Mouse (Mus musculus) cerebellum, adult 8-10 months (tissue): ENCODE measurements around the gene Uqcc1.
"Not testable (repeated sequence)": the region's sequence is repeated elsewhere in the genome, so short reads cannot be mapped to it uniquely, and the experiment has no call there.

Source experiments
- DNase-seq: peaks from one replicate; pipeline ENCODE4 v3.0.0; 2022

Gene Uqcc1

GRCm38 (mm10) chr2:155928711-155929345 lies 1.3 kb downstream of the Uqcc1 start:
- no peak for DNase-seq

- DNase-seq = not testable (repeated sequence)
Measured at GRCm38 (mm10) chr2:155925213-155925612, 4.9 kb downstream of the Uqcc1 start.

GRCm38 (mm10) chr2:155923143-155923542 lies 7.0 kb downstream of the Uqcc1 start:
- DNase-seq = no peak

- DNase-seq = no peak
Measured at GRCm38 (mm10) chr2:155914684-155915083, 15.4 kb downstream of the Uqcc1 start.

- peak; percentile 20 for DNase-seq
Measured at GRCm38 (mm10) chr2:155903632-155904008, 26.5 kb downstream of the Uqcc1 start.

GRCm38 (mm10) chr2:155902989-155903631 lies 27.0 kb downstream of the Uqcc1 start:
- DNase-seq = peak; percentile 57

- no peak for DNase-seq
Measured at GRCm38 (mm10) chr2:155895046-155895735, 34.9 kb downstream of the Uqcc1 start.

- DNase-seq = no peak
Measured at GRCm38 (mm10) chr2:155894307-155895045, 35.6 kb downstream of the Uqcc1 start.

- DNase-seq = no peak
Measured at GRCm38 (mm10) chr2:155886776-155887175, 43.3 kb downstream of the Uqcc1 start.

- DNase-seq = no peak
Measured at GRCm38 (mm10) chr2:155885271-155885697, 44.8 kb downstream of the Uqcc1 start.

GRCm38 (mm10) chr2:155882087-155882486 lies 48.0 kb downstream of the Uqcc1 start:
- no peak for DNase-seq

GRCm38 (mm10) chr2:155878964-155879876 lies 50.9 kb downstream of the Uqcc1 start:
- no peak for DNase-seq

GRCm38 (mm10) chr2:155873636-155874035 lies 56.5 kb downstream of the Uqcc1 start:
- DNase-seq = peak; percentile 27

- no peak for DNase-seq
Measured at GRCm38 (mm10) chr2:155872930-155873507, 57.1 kb downstream of the Uqcc1 start.

- peak; percentile 23 for DNase-seq
Measured at GRCm38 (mm10) chr2:155872486-155872885, 57.6 kb downstream of the Uqcc1 start.

- DNase-seq = no peak
Measured at GRCm38 (mm10) chr2:155869772-155870171, 60.3 kb downstream of the Uqcc1 start.

GRCm38 (mm10) chr2:155868320-155868719 lies 61.8 kb downstream of the Uqcc1 start:
- DNase-seq = no peak

- no peak for DNase-seq
Measured at GRCm38 (mm10) chr2:155863301-155863867, 66.7 kb downstream of the Uqcc1 start.

- DNase-seq = no peak
Measured at GRCm38 (mm10) chr2:155862573-155863300, 67.4 kb downstream of the Uqcc1 start.

- DNase-seq = no peak
Measured at GRCm38 (mm10) chr2:155861581-155861980, 68.5 kb downstream of the Uqcc1 start.

GRCm38 (mm10) chr2:155860102-155860501 lies 70.0 kb downstream of the Uqcc1 start:
- DNase-seq = no peak
